Mouse (Mus musculus) layer of hippocampus, adult 2 months (tissue): Measurements from ENCODE around the gene Tmem233. TPM values are rescaled to one million over a fixed set of nuclear protein-coding genes. Genes with fewer than 3 reads are reported as not detected.
A peak's percentile ranks its signal among the peaks of the same experiment; 100 is the strongest.

Source experiments
- DNase-seq, 2 experiments: peaks; one replicate each; pipeline ENCODE4 v3.0.0; 2022; ENCODE audit warnings: low spot score in 2 of 2
- H3K27ac ChIP-seq: fragments of 200-600 bp; 2 replicates; pipeline ENCODE4 v1.8.1; 2022
- H3K4me3 ChIP-seq: fragments of 200-600 bp; 2 replicates; pipeline ENCODE4 v1.8.1; 2022; ENCODE audit warnings: mild to moderate bottlenecking
- CTCF ChIP-seq: fragments of 200-600 bp; conservative IDR thresholded peaks from 2 replicates; pipeline ENCODE4 v1.8.1; 2022; ENCODE audit warnings: antibody characterized with exemption, mild to moderate bottlenecking, moderate library complexity
- total RNA-seq, 2 experiments: library from RNA; stranded (reverse); gene quantifications; 2 replicates each; pipeline ENCODE4 v1.2.3; 2021

The Tmem233 gene
- total RNA-seq, 2 experiments from 2014 or later = not detected

DNA sequence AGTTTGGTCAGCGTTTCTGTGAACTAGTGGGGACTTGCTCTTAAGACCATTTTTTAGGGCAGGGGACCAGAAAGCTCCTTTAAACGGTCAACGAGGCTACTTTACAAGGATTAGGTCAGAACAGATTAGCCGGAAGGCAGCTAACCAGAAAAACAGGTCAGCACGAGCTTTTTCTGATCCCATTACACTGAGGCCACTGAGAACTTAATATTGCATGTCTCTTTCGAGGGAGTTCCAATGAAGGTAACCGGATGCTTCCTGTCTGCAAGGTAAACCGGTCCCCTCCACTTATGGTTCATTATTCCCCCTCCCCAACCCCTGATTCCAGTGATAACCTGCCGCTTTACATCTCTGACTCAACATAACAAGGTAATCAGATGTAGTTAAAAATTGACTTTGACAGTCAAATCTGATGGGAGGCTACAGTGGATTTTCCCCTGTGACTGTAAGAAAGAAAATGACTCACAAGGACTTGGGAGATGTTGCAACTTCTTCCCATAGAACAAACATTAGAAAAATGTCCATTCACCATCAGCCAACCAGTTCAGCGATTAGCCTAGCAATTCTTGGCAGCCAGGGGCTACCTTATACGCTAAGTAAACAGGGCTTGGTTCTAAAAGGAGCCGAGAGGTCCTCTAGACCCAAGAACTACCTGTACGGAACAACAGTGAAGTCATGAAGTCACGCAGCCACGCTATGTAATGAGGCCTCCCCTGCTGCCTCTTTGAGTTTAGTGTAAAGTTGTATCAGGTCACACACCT lies 73.8 kb downstream of the Tmem233 start:
- Histone ChIP-seq H3K27ac (no peak overlapping the region), H3K4me3 (no peak overlapping the region)
- no peak for TF ChIP-seq CTCF
- DNase-seq = no peak

DNA sequence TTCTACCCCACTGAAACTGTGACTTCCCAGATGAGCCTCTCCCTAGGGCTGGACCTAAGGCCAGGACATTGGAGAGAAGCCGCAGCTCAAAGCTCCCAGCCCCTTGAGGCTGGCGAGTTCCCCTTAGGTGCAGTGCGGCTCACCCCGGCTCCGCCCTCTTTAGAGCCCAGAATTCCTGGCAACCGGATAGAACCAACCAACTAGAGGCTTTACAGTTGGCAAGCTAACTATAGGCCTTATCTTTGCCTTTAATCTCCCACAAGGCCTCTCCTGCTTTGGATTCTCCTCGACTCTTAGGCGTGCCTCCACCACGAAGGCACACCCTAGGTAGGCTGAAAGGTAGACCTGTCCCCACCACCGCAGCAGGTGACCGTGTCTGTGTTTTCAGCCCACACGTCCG lies 75.3 kb downstream of the Tmem233 start:
- TF ChIP-seq CTCF = no peak
- H3K4me3 ChIP-seq = no peak overlapping the region
- DNase-seq = no peak
- no peak overlapping the region for H3K27ac ChIP-seq

DNA sequence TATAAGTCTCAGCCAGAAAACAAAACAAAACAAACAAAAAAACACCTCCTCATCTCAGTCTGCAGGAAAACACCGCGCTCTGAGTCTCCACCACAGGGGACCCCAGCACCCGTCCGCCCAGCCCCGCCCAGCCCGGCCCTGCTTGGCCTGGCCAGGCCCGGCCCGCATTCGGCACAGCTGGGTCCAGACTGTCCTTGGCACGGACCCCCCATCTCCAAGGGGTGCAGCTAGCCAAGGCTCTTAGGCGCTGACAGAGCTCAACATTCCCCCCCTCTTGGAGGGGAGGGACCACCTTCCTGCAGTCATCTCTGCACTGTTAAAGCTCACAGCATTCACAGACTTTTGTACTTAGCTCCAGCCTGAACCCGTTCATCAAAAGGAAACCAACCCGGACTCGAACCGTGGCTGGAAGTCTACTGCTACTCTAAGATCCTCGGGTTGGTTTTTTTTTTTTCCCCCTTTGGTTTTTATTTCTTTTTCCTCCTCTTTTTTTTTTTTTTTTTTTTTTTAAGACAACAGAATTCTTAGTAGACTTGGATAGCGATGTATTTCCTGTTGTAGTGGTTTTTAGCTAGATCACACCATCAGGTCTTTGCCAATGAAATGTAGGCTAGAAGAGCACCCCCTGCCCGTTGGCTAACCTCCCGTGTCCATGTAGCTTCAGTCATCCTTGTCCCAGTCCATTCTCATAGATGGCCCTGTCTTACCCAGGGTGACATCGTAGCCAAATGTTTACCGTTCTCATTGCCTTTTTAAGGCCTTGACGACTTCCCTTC lies 76.5 kb downstream of the Tmem233 start:
- H3K27ac ChIP-seq = no peak overlapping the region
- H3K4me3 ChIP-seq = no peak overlapping the region

DNA sequence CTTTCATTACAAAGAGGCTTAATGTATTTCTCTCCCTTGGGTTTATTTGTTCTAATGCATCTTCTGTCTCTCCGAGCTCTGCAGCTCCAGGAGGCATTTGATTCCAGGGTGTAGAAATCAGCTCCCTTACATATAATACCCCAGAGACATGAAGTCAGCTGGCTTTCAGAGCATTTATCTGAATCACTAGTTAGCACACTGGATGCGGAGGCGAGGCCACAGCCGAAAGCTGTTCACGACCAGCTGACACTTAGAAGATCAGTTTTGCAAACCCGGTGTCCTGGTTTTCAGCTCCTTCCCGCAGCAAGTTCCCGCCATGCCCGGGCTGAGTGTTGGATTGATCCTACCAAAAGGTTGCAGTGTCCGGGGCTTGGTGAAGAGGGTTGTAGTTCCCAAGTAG lies 78.8 kb downstream of the Tmem233 start:
- DNase-seq = peak; percentile 56 to 62
- TF ChIP-seq CTCF = no peak
- H3K27ac ChIP-seq = peak overlapping the region; percentile 64
- H3K4me3 ChIP-seq = no peak overlapping the region

More for the DNA sequence above, 76.5 kb downstream of the Tmem233 start:
- TF ChIP-seq CTCF = peak; percentile 63
- DNase-seq = peak in 1 of 2 experiments; percentile 26

DNA sequence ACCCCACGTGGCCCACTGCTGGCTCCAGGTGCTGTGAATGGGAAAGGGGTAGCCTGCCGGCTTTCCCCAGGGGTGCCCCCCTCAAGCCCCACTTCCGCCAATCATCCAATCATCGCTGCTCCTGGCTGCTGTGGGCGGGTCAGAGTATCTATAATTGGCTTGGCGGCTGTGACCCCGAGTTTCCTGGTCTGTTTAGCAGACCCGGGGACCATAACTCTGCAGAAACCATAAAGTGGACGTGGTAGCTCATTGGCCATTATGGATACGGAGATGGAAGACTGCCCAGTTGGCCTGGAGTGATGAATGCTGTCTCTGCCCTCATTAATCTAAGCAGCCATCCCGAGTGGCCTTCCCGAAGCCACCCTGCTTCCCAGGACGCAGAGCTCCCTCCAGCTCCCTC lies 79.2 kb downstream of the Tmem233 start:
- DNase-seq = no peak
- no peak overlapping the region for H3K4me3 ChIP-seq
- peak overlapping the region; percentile 64 for H3K27ac ChIP-seq
- TF ChIP-seq CTCF = no peak

DNA sequence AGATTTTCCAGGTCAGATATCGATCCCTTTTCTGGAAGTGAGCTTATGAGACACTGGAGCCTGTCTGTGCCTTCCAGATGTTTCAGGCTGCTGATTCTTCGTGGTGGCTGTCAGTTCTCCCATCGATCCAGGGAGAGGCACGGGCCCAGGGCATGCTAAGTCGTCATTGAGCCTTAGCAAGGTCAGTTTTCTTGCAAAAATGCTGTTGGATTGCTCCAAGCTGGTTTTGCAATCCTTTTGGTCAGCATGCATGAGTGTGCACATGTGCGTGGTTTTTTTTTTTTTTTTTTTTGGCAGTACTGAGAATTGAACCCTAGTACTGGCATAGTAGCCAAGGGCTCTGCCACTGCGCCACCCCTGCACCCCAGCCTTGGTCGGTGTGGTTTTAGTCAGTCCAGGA lies 79.9 kb downstream of the Tmem233 start:
- TF ChIP-seq CTCF = no peak
- DNase-seq = no peak
- H3K27ac ChIP-seq = no peak overlapping the region
- no peak overlapping the region for H3K4me3 ChIP-seq

DNA sequence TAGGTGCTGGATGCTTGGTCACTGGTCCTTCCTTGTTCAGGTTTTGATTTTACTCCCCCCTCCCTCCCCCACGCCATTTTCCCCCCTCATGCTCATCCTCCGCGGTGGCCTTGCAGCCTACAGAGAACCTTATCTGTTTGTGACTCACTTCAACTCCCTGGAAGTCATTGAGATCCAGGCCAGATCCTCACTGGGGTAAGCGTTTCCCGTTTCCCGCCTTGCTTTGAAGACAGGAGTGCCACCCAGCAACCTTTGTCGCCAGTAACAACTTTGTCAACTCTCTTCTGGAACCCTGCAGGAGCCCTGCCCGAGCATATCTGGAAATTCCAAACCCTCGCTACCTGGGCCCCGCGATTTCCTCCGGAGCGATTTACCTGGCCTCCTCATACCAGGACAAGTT lies 85.7 kb downstream of the Tmem233 start:
- H3K27ac ChIP-seq = no peak overlapping the region
- H3K4me3 ChIP-seq = no peak overlapping the region
- no peak for DNase-seq
- TF ChIP-seq CTCF = no peak

DNA sequence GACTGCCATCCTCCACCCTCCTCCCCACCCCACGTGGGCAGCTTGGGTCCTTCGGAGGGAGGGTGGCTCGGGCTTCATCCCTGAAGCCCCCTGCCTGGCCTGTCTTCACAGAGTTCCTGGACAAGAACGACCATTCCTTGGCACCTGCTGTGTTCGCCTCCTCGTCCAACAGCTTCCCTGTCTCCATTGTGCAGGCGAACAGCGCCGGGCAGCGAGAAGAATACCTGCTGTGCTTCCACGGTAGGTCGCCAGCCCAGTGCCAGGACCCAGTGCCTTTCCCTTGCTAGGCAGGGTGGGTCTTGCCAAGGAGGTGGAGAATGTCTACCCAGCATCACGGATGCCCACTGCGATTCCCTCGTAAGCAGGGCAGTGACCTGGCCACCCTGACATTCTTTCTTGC lies 88.9 kb downstream of the Tmem233 start:
- no peak for DNase-seq
- Histone ChIP-seq H3K4me3 (no peak overlapping the region), H3K27ac (no peak overlapping the region)
- TF ChIP-seq CTCF = no peak

DNA sequence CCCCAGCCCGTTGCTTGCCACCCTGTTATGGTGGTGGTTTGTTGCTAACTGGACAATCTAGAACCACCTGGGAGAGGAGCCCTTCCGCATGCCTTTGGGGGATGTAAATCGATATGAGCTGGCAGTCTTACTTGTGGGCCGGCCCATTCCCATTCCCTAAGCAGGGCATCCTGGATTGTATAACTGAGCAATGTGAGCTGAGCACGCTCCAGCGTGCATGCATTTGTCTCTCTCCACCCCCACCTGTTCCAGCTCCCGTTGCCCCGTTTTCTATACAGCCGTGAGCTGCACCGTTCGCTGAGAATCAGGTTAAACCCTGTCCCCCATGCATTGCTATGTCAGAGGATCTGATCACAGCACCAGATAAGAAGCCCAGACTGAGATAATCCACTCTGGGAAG lies 91.3 kb downstream of the Tmem233 start:
- no peak overlapping the region for H3K4me3 ChIP-seq
- no peak overlapping the region for H3K27ac ChIP-seq
- DNase-seq = no peak
- no peak for TF ChIP-seq CTCF

Other genes starting within 250 kb of the Tmem233 start
- gene Cit, start 238.0 kb downstream of the Tmem233 start, total RNA-seq = 10 to 100 TPM; 57.2 to 60.5 TPM
- 10 to 100 TPM; 19.4 to 19.7 TPM for gene Prkab1, start 58.7 kb downstream of the Tmem233 start, total RNA-seq
- under 1 TPM; 0.17 to 0.51 TPM for gene Ccdc60, start 205.7 kb upstream of the Tmem233 start, total RNA-seq